Mouse (Mus musculus): ENCODE measurements around the gene Dpp9.

DNA sequence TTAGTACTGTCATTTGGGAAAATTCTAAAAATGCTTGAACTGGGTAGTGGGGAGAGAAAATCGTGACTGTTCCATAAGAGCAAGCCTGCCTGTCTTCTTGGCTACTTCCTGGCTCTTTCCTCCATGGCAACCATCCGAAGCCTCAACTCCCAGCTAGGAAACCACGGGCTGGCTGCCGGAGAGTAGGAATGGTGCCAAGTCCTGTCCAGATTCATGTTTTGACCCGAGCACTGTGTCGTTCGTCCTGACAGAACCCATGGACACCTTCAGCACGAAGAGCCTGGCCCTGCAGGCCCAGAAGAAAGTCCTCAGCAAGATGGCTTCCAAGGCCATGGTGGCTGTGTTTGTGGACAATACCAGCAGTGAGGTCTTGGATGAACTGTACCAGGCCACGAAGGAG, 47.2 kb downstream of the Dpp9 start:
- TF ChIP-seq CTCF (IDR thresholded peaks at IDR 0.05; ENCODE audit: borderline replicate concordance, insufficient read depth, low read depth, low read length) (no peak), POLR2A (IDR thresholded peaks at IDR 0.05; ENCODE audit: borderline replicate concordance, insufficient read depth, low read length) (no peak)
